Mouse (Mus musculus): ENCODE data around the gene Ryr1.

Ryr1 gene

DNA sequence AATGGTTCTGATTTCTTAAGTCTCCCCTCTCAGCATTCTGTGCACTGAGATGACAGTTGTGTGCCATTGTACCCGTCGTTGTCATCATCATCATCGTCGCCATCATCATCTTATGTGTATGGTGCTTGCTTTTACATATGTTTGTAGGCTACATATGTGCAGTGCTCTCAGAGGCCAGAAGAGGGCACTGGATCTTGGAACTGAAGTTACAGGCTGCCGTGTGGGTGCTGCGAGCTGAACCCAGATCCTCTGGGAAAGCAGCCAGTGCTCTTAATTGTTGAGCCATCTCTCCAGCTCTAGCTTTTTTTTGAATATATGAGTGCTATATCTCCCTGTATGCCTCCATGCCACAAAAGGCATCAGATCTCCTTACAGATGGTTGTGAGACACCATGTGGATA lies 87.7 kb downstream of the Ryr1 start:
- no peak for DNase-seq (ENCODE audit: low spot score in 2 of 2)

DNA sequence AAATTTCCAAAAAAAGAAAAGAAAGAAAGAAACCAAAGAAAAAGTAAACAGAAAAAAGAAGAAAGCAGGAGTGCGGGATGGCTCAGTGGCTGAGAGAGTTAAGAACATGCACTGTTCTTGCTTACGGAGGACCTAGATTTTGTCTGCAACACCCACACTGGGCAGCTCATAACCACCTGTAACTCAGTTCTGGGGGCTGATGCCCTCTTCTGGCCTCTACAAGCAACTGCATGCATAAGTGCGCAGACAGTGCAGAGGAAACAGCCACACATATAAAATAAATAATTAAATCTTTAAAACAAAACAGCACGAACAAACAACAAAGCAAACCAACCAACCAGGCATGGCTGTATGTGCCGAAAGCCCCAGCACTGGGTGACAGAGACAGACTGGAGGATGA lies 92.3 kb downstream of the Ryr1 start:
- no peak for DNase-seq (ENCODE audit: low spot score in 2 of 2)

DNA sequence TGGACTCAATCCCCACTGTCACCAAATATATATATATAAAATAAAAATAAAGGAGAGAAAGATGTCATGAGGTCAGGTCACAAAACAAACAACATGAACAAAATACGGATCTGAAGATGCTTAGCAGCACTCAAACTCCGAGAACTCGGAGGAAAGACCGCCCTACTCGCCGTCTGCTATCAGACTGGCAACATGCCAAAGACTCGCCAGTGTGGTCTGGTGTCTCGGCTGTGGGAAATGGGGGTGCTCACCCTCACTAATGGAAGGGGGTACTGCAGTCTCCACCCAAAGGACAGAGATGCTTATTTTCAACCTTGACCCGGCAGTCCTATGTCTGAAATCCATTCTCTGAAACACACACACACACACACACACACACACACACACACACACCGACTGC lies 93.3 kb downstream of the Ryr1 start:
- DNase-seq (ENCODE audit: low spot score in 2 of 2): no peak

GRCm38 (mm10) chr7:29029690-29030656 lies 95.0 kb downstream of the Ryr1 start:
- no peak for DNase-seq (ENCODE audit: low spot score in 2 of 2)

GRCm38 (mm10) chr7:29028761-29029160 lies 96.2 kb downstream of the Ryr1 start:
- no peak for DNase-seq (ENCODE audit: low spot score in 2 of 2)

DNA sequence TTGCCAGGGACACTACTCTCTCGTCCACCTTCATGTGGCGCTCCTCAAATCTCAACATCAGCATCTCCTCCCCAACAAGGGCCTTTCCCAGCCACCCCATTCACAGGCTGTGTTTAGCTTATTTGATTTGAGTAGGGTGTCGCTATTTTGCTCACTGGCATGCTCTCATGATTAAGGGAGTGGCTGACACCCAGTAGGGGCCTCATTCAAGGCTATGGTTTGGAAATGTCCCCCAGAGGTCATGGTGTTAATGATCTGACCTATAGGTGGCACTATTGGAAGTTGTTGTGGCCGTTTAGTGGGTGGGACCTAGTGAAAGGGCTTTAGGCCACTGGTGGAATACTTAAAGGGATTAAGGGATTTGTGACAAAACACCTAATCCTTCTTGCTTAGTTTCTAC lies 98.2 kb downstream of the Ryr1 start:
- DNase-seq (ENCODE audit: low spot score in 2 of 2): no peak

- no peak for DNase-seq (ENCODE audit: low spot score in 2 of 2)
Observed at GRCm38 (mm10) chr7:29026195-29026594, 98.8 kb downstream of the Ryr1 start.

GRCm38 (mm10) chr7:29025566-29025965 lies 99.4 kb downstream of the Ryr1 start:
- no peak for DNase-seq (ENCODE audit: low spot score in 2 of 2)

DNA sequence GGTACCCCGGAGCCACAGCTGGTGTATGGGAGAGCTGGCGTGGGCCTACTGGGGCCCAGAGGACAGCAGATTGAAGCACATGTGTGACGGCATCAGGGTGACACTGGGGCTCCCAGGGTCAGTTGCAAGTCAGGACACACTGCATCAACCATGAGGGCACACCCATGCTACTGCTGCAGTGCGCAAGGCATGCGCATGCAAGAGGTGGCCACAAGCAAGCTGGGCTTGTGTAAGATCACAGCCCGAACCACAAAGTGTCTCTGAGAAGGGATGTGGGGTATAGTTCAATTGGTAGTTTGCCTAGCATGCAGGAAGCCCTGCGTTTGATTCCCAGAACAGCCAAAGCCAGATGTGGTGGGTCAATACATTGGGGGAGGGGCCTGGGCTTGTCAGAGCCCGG lies 101.5 kb downstream of the Ryr1 start:
- DNase-seq (ENCODE audit: low spot score in 2 of 2): no peak

DNA sequence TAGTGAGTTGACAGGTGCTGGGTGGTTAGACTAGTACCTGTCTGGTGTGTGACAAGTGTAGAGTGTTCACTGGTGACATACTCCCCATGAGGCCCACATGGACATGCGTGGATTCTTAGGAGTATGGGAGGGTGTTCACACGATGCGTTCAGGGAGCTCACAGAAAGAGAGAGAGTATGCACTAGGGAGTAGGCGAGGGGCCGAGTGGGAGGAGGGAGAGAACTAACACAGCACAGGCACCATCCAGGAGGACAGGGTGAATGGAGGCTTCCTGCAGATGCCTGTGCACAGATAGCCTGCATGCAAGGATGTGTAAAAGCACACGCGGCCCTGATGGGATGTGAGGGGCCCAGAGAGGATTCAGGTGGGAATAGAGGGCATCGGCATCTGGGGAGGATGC lies 102.5 kb downstream of the Ryr1 start:
- DNase-seq (ENCODE audit: low spot score in 2 of 2): no peak

GRCm38 (mm10) chr7:29019447-29020220 lies 105.3 kb downstream of the Ryr1 start:
- no peak for DNase-seq (ENCODE audit: low spot score in 2 of 2)

GRCm38 (mm10) chr7:29017222-29017621 lies 107.8 kb downstream of the Ryr1 start:
- DNase-seq (ENCODE audit: low spot score in 2 of 2): no peak

GRCm38 (mm10) chr7:29016440-29016839 lies 108.5 kb downstream of the Ryr1 start:
- no peak for DNase-seq (ENCODE audit: low spot score in 2 of 2)

- no peak for DNase-seq (ENCODE audit: low spot score in 2 of 2)
Observed at GRCm38 (mm10) chr7:29014984-29015383, 110.0 kb downstream of the Ryr1 start.

GRCm38 (mm10) chr7:29008714-29009113 lies 116.3 kb downstream of the Ryr1 start:
- no peak for DNase-seq (ENCODE audit: low spot score in 2 of 2)

GRCm38 (mm10) chr7:29008171-29008570 lies 116.8 kb downstream of the Ryr1 start:
- no peak for DNase-seq (ENCODE audit: low spot score in 2 of 2)

GRCm38 (mm10) chr7:29007224-29008101 lies 117.5 kb downstream of the Ryr1 start:
- DNase-seq (ENCODE audit: low spot score in 2 of 2): peak in 1 of 2 experiments; percentile 13

DNA sequence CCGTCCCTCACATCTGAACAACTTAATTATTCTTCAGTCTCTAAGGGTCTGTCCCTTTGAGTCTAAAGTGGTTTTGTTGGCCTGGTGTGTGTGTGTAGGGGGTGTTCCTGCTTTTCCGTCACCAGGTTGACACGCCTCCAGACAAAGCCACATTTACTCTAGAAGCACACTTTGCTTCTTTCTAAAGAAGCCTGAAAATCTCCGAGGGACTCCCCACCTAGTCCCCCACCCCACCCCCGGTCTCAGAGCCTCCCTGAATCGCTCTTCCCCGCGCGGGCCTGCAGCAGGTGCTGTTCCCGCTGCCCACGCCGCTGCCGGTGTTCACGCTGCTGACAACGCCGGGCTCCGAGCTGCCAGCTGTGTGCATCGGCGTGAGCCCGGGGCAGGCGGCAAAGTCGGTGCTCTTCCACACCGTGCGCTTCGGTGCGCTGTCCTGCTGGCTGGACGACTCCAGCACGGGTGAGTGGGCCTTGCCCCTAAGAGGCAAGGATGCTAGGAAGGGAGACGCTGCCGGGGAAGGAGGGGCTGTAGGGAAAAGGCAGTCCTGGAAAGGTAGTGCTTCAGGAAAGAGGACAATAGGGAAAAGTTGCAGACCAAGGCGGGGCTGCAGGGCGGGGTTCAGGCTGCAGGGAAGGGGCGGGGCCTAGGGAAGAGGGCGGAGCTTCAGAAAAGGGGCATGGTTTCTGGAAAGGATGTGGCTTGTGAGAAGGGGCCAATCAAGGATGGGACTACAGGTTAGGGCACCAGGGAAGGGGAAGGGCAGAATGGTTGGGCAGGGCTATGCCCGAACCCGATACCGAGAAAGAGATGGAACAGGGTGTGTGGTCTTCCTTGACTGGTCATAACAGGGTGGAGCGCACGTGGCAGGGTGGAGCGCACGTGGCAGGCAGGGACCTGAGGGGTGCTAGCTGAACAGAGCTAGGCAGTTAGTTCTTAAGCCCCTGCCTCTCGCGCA lies 124.1 kb downstream of the Ryr1 start:
- peak; percentile 28 to 30 for DNase-seq (ENCODE audit: low spot score in 2 of 2)

- DNase-seq (ENCODE audit: low spot score in 2 of 2): no peak
Observed at GRCm38 (mm10) chr7:28993402-28993801, 131.6 kb downstream of the Ryr1 start.

DNA sequence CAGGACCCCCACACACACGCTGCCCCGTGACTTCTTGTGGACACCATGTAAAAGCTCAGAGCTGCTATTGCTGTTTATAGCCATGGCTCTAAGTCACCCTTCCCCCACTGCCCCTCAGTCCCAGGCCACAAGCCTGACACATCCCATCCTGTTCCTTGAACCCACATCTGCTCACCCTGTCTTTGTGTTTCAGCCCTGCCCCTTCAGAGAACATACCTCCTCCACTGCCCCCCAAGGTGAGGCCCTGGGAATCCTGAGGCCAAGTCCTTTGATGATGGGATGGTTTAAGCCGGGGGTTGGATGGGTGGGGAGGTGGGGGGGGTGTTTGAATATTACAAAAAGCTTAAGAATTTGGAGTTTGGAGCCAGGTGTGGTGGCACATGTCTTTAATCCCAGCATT lies 132.0 kb downstream of the Ryr1 start:
- no peak for DNase-seq (ENCODE audit: low spot score in 2 of 2)

DNA sequence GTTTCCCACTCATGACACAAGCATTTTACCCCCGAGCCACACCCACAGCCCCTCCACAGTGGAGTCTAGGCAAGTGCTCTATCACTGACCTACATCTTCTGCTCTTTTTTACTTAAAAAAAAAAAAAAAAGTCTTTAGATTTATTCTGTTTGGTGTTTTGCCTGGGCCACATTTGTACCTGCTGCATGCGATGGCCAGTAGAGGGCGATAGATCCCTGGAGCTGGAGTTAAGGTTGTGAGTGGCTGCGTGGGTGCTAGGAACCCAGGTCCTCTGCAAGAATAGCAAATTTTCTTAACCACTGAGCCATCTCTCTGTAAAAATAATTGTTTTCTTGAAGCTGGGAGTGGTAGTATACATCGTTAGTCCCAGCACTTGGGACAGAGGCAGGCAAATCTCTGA lies 133.4 kb downstream of the Ryr1 start:
- no peak for DNase-seq (ENCODE audit: low spot score in 2 of 2)

Data from heart, adult 9 months (tissue).